Mouse (Mus musculus): Measurements from ENCODE around the gene Pola2. TPM values are rescaled to one million over a fixed set of nuclear protein-coding genes. Genes with fewer than 3 reads are reported as not detected.

Gene Pola2
- total RNA-seq, 2 experiments from 2014 or later = 4.6 to 5.5 TPM

GRCm38 (mm10) chr19:5967664-5968063 is 3.7 kb upstream of the Pola2 start:
- intact Hi-C loops (cut with DNase I) = no loop called here
- DNase-seq (ENCODE audit: low spot score in 2 of 2) = no peak

- DNase-seq (ENCODE audit: low spot score in 2 of 2) = no peak
- intact Hi-C loops (cut with DNase I) = no loop called here
Observed at GRCm38 (mm10) chr19:5966786-5967185, 2.8 kb upstream of the Pola2 start.

- intact Hi-C loops (cut with DNase I) = loop anchor here (1.0 to 2.0 kb wide), 2 partner anchors 52 to 79 kb away; no protein-coding TSS in a partner anchor
- DNase-seq (ENCODE audit: low spot score in 2 of 2) = no peak
Observed at GRCm38 (mm10) chr19:5965910-5966309, 1.9 kb upstream of the Pola2 start.

- intact Hi-C loops (cut with DNase I) = loop anchor here (1.0 to 2.0 kb wide), 2 partner anchors 53 to 80 kb away; no protein-coding TSS in a partner anchor
- peak; percentile 35 to 38 for DNase-seq (ENCODE audit: low spot score in 2 of 2)
Observed at GRCm38 (mm10) chr19:5965280-5965679, 1.3 kb upstream of the Pola2 start.

GRCm38 (mm10) chr19:5964804-5965203 is 802 bp upstream of the Pola2 start:
- intact Hi-C loops (cut with DNase I) = loop anchor here (1.0 to 2.0 kb wide), 2 partner anchors 53 to 80 kb away; no protein-coding TSS in a partner anchor
- no peak for DNase-seq (ENCODE audit: low spot score in 2 of 2)

- intact Hi-C loops (cut with DNase I) = no loop called here
- no peak for DNase-seq (ENCODE audit: low spot score in 2 of 2)
Observed at GRCm38 (mm10) chr19:5962651-5963050, 1.4 kb downstream of the Pola2 start.

GRCm38 (mm10) chr19:5957371-5957770 is 6.6 kb downstream of the Pola2 start:
- DNase-seq (ENCODE audit: low spot score in 2 of 2) = no peak
- intact Hi-C loops (cut with DNase I) = no loop called here

- intact Hi-C loops (cut with DNase I) = loop anchor here (1.0 kb wide), 1 partner anchor 32 kb away; the partner anchor contains the start of gene Cdc42ep2
Observed at GRCm38 (mm10) chr19:5956685-5957084, 7.3 kb downstream of the Pola2 start.

GRCm38 (mm10) chr19:5955704-5956670 is 8.0 kb downstream of the Pola2 start:
- DNase-seq (ENCODE audit: low spot score in 2 of 2) = no peak
- intact Hi-C loops (cut with DNase I) = loop anchor here (1.0 kb wide), 1 partner anchor 32 kb away; the partner anchor contains the start of gene Cdc42ep2

More at GRCm38 (mm10) chr19:5956685-5957084, 7.3 kb downstream of the Pola2 start:
- DNase-seq (ENCODE audit: low spot score in 2 of 2) = peak; percentile 63 to 76

- no peak for DNase-seq (ENCODE audit: low spot score in 2 of 2)
- intact Hi-C loops (cut with DNase I) = no loop called here
Observed at GRCm38 (mm10) chr19:5954936-5955335, 9.1 kb downstream of the Pola2 start.

GRCm38 (mm10) chr19:5954031-5954710 is 9.8 kb downstream of the Pola2 start:
- intact Hi-C loops (cut with DNase I) = no loop called here
- no peak for DNase-seq (ENCODE audit: low spot score in 2 of 2)

- DNase-seq (ENCODE audit: low spot score in 2 of 2) = no peak
- intact Hi-C loops (cut with DNase I) = no loop called here
Observed at GRCm38 (mm10) chr19:5953201-5953770, 10.7 kb downstream of the Pola2 start.

GRCm38 (mm10) chr19:5952071-5952691 is 11.8 kb downstream of the Pola2 start:
- intact Hi-C loops (cut with DNase I) = no loop called here
- DNase-seq (ENCODE audit: low spot score in 2 of 2) = no peak

GRCm38 (mm10) chr19:5951631-5952030 is 12.4 kb downstream of the Pola2 start:
- intact Hi-C loops (cut with DNase I) = no loop called here
- DNase-seq (ENCODE audit: low spot score in 2 of 2) = no peak

- intact Hi-C loops (cut with DNase I) = no loop called here
Observed at GRCm38 (mm10) chr19:5950218-5950617, 13.8 kb downstream of the Pola2 start.

GRCm38 (mm10) chr19:5945891-5946290 is 18.1 kb downstream of the Pola2 start:
- intact Hi-C loops (cut with DNase I) = no loop called here
- DNase-seq (ENCODE audit: low spot score in 2 of 2) = no peak

More at GRCm38 (mm10) chr19:5950218-5950617, 13.8 kb downstream of the Pola2 start:
- DNase-seq (ENCODE audit: low spot score in 2 of 2) = no peak

- intact Hi-C loops (cut with DNase I) = no loop called here
- DNase-seq (ENCODE audit: low spot score in 2 of 2) = no peak
Observed at GRCm38 (mm10) chr19:5945027-5945426, 19.0 kb downstream of the Pola2 start.

GRCm38 (mm10) chr19:5944145-5944544 is 19.9 kb downstream of the Pola2 start:
- no peak for DNase-seq (ENCODE audit: low spot score in 2 of 2)
- intact Hi-C loops (cut with DNase I) = no loop called here

GRCm38 (mm10) chr19:5943404-5943803 is 20.6 kb downstream of the Pola2 start:
- no peak for DNase-seq (ENCODE audit: low spot score in 2 of 2)
- intact Hi-C loops (cut with DNase I) = no loop called here
